Mouse (Mus musculus) myocyte (in vitro differentiated cells): ENCODE measurements at regions not wholly inside any gene's neighbourhood (a gene's known extent, or its start where the extent isn't known, plus 50 kb on each side); places are given as distances from the start of the nearest gene placed in this dataset.

Experiments
- H3K27me3 ChIP-seq: one replicate; pipeline ENCODE4 v1.6.1; 2011; ENCODE audit not compliant: control insufficient read depth, insufficient read depth, insufficient read length
- H3K36me3 ChIP-seq: one replicate; pipeline ENCODE4 v1.6.1; 2011; ENCODE audit not compliant: control insufficient read depth, insufficient read depth
- H3K4me2 ChIP-seq: one replicate; pipeline ENCODE4 v1.6.1; 2011; ENCODE audit warnings: low read depth, control low read depth
- H3K4me3 ChIP-seq: one replicate; pipeline ENCODE4 v1.5.1; 2011; ENCODE audit warnings: mild to moderate bottlenecking, control low read depth, moderate library complexity
- H3K79me2 ChIP-seq: one replicate; pipeline ENCODE4 v1.6.1; 2011; ENCODE audit not compliant: control insufficient read depth, insufficient read depth
- H3ac ChIP-seq: one replicate; pipeline ENCODE4 v1.6.1; 2011; ENCODE audit not compliant: control insufficient read depth, insufficient read length
- CEBPB ChIP-seq: IDR thresholded peaks from 2 replicates; pipeline ENCODE4 v1.6.1; 2011; ENCODE audit warnings: mild to moderate bottlenecking, moderate library complexity; ENCODE audit not compliant: poor library complexity, insufficient read depth, severe bottlenecking
- E2F4 ChIP-seq: IDR thresholded peaks from one replicate; pipeline ENCODE4 v1.6.1; 2011; ENCODE audit warnings: mild to moderate bottlenecking, control low read depth, moderate library complexity; ENCODE audit not compliant: insufficient read depth
- MAX ChIP-seq: IDR thresholded peaks from one replicate; pipeline ENCODE4 v1.6.1; 2011; ENCODE audit warnings: low read depth, mild to moderate bottlenecking, control low read depth
- MYOD1 ChIP-seq, 3 experiments: IDR thresholded peaks; one replicate each; pipeline ENCODE4 v1.6.1; 2011; ENCODE audit warnings: control low read depth in 2 of 3, low read depth in 2 of 3, mild to moderate bottlenecking in 2 of 3, moderate library complexity in 1 of 3; ENCODE audit not compliant: insufficient read length in 2 of 3, control insufficient read depth in 1 of 3
- MYOG ChIP-seq, 3 experiments: IDR thresholded peaks; one replicate each; pipeline ENCODE4 v1.6.1; 2011; ENCODE audit warnings: control low read depth in 2 of 3, low read depth in 2 of 3, mild to moderate bottlenecking in 2 of 3; ENCODE audit not compliant: insufficient read length in 2 of 3, control insufficient read depth in 1 of 3, insufficient read depth in 1 of 3
- POLR2A ChIP-seq: IDR thresholded peaks from one replicate; pipeline ENCODE4 v1.6.1; 2011; ENCODE audit warnings: low read depth, mild to moderate bottlenecking, control low read depth, moderate library complexity; ENCODE audit not compliant: insufficient read length
- POLR2AphosphoS2 ChIP-seq: IDR thresholded peaks from one replicate; pipeline ENCODE4 v1.6.1; 2011; ENCODE audit warnings: low read depth, control low read depth; ENCODE audit not compliant: insufficient read length
- REST ChIP-seq: IDR thresholded peaks from one replicate; pipeline ENCODE4 v1.6.1; 2011; ENCODE audit warnings: mild to moderate bottlenecking, control low read depth, moderate library complexity; ENCODE audit not compliant: insufficient read depth, insufficient read length
- SRF ChIP-seq: IDR thresholded peaks from one replicate; pipeline ENCODE4 v1.6.1; 2011; ENCODE audit warnings: low read depth; ENCODE audit not compliant: control insufficient read depth, insufficient read length
- TCF12 ChIP-seq: IDR thresholded peaks from one replicate; pipeline ENCODE4 v1.6.1; 2011; ENCODE audit warnings: mild to moderate bottlenecking, control low read depth; ENCODE audit not compliant: poor library complexity, insufficient read depth, severe bottlenecking
- TCF3 ChIP-seq: IDR thresholded peaks from one replicate; pipeline ENCODE4 v1.6.1; 2011; ENCODE audit warnings: low read depth, control low read depth; ENCODE audit not compliant: insufficient read length
- USF1 ChIP-seq: IDR thresholded peaks from one replicate; pipeline ENCODE4 v1.6.1; 2011; ENCODE audit warnings: low read depth, mild to moderate bottlenecking, control low read depth, moderate library complexity

GRCm38 (mm10) chr9:78991310-78991709 is 376.0 kb downstream of the Cd109 start:
- H3K36me3 ChIP-seq, result no peaks in the 10 kb centered on the region
- no peak overlapping the region for H3ac ChIP-seq
- H3K4me3 ChIP-seq, result no peak overlapping the region
- TF ChIP-seq MYOG (IDR thresholded peaks at IDR 0.05; ENCODE audit: control insufficient read depth in 1 of 3, insufficient read depth in 1 of 3, insufficient read length in 2 of 3, low read depth in 2 of 3) (no peak), TCF12 (no peak), USF1 (no peak), MYOD1 (IDR thresholded peaks at IDR 0.05; ENCODE audit: control insufficient read depth in 1 of 3, insufficient read length in 2 of 3, low read depth in 2 of 3) (no peak), POLR2A (no peak), MAX (no peak), REST (no peak), SRF (no peak), CEBPB (no peak), POLR2AphosphoS2 (no peak), E2F4 (no peak), TCF3 (no peak)
- no peaks in the 10 kb centered on the region for H3K79me2 ChIP-seq
- no peak overlapping the region for H3K4me2 ChIP-seq
- no peaks in the 10 kb centered on the region for H3K27me3 ChIP-seq

GRCm38 (mm10) chr9:79001081-79001480 is 385.7 kb downstream of the Cd109 start:
- Histone ChIP-seq H3K36me3 (no peaks in the 10 kb centered on the region), H3ac (no peak overlapping the region), H3K27me3 (no peaks in the 10 kb centered on the region), H3K4me2 (no peak overlapping the region), H3K4me3 (no peak overlapping the region), H3K79me2 (no peaks in the 10 kb centered on the region)
- TF ChIP-seq REST, result no peak
- TF ChIP-seq POLR2A, result no peak

- Histone ChIP-seq H3K4me2 (no peak overlapping the region), H3K27me3 (no peaks in the 10 kb centered on the region), H3K4me3 (no peak overlapping the region), H3K36me3 (no peaks in the 10 kb centered on the region), H3ac (no peak overlapping the region), H3K79me2 (no peaks in the 10 kb centered on the region)
- no peak for TF ChIP-seq MAX
- no peak for TF ChIP-seq MYOG (IDR thresholded peaks at IDR 0.05; ENCODE audit: control insufficient read depth in 1 of 3, insufficient read depth in 1 of 3, insufficient read length in 2 of 3, low read depth in 2 of 3)
- no peak for TF ChIP-seq POLR2AphosphoS2
- TF ChIP-seq E2F4, result no peak
- no peak for TF ChIP-seq MYOD1 (IDR thresholded peaks at IDR 0.05; ENCODE audit: control insufficient read depth in 1 of 3, insufficient read length in 2 of 3, low read depth in 2 of 3)
- TF ChIP-seq USF1, result no peak
- TF ChIP-seq CEBPB, result no peak
- no peak for TF ChIP-seq TCF3
- TF ChIP-seq POLR2A, result no peak
- no peak for TF ChIP-seq REST
- no peak for TF ChIP-seq TCF12
- TF ChIP-seq SRF, result no peak
These were observed 386.6 kb downstream of the Cd109 start for GRCm38 (mm10) chr9:79001930-79002329.

- no peaks in the 10 kb centered on the region for H3K27me3 ChIP-seq
- H3ac ChIP-seq, result no peak overlapping the region
- H3K79me2 ChIP-seq, result no peaks in the 10 kb centered on the region
- no peak overlapping the region for H3K4me3 ChIP-seq
- H3K36me3 ChIP-seq, result no peaks in the 10 kb centered on the region
- TF ChIP-seq POLR2AphosphoS2, result no peak
- TF ChIP-seq MYOD1 (IDR thresholded peaks at IDR 0.05; ENCODE audit: control insufficient read depth in 1 of 3, insufficient read length in 2 of 3, low read depth in 2 of 3), result peak in 1 of 3 experiments; percentile 35
- no peak for TF ChIP-seq TCF3
- TF ChIP-seq CEBPB, result no peak
- H3K4me2 ChIP-seq, result no peak overlapping the region
These were observed 389.1 kb downstream of the Cd109 start for GRCm38 (mm10) chr9:79004296-79004980.

- H3K27me3 ChIP-seq, result no peaks in the 10 kb centered on the region
- no peaks in the 10 kb centered on the region for H3K79me2 ChIP-seq
- no peak overlapping the region for H3K4me2 ChIP-seq
- no peak for TF ChIP-seq REST
- H3K36me3 ChIP-seq, result no peaks in the 10 kb centered on the region
- no peak overlapping the region for H3ac ChIP-seq
- no peak overlapping the region for H3K4me3 ChIP-seq
These were observed 406.9 kb downstream of the Cd109 start for GRCm38 (mm10) chr9:79022291-79022690.
